Mouse (Mus musculus): ENCODE measurements around the gene Ccdc137. TPM values are rescaled to one million over a fixed set of nuclear protein-coding genes. Genes with fewer than 3 reads are reported as not detected.
"Not testable (repeated sequence)": the region's sequence is repeated elsewhere in the genome, so short reads cannot be mapped to it uniquely, and the experiment has no call there.

Gene Ccdc137
- 26.2 and 31.2 TPM in 2 replicates for polyA plus RNA-seq (2015; fragmentation: Nextera tagmentation; extraction: Ambion mirVana)

- H3K27me3 ChIP-seq (replicated peaks; ENCODE audit: control insufficient read depth, insufficient read depth, low read length): no peaks in the 10 kb centered on the region
- H3K9me3 ChIP-seq (ENCODE audit: control insufficient read depth, low read length): no peaks in the 10 kb centered on the region
- H3K36me3 ChIP-seq (ENCODE audit: control insufficient read depth, insufficient read depth): peaks cover 10% of the 10 kb centered on the region
- H3K4me1 ChIP-seq (replicated peaks; ENCODE audit: control insufficient read depth, insufficient read depth, low read length): peaks cover 22% of the 10 kb centered on the region
- peak within 1 kb of the TSS; percentile 99 for H3K9ac ChIP-seq (replicated peaks; ENCODE audit: low read depth, low read length)
- peak within 1 kb of the TSS; percentile 98 for H3K4me2 ChIP-seq (ENCODE audit: low read length)
- ATAC-seq: peak; percentile 96
- peak within 1 kb of the TSS; percentile 80 for H3K27ac ChIP-seq (ENCODE audit: low read length)
- peak within 1 kb of the TSS; percentile 97 for H3K4me3 ChIP-seq (replicated peaks; ENCODE audit: low read length)
- WGBS: 5% methylated on average over 62 of the region's 62 CpGs
These were observed at the start of gene Ccdc137, which contains the start of gene Oxld1 for GRCm38 (mm10) chr11:120457772-120458751. TSS of gene Ccdc137 (plus strand) at chr11:120458115. TSS of gene Oxld1 (minus strand) at chr11:120458068.

GRCm38 (mm10) chr11:120413621-120414020, 44.3 kb upstream of the Ccdc137 start:
- not testable (repeated sequence) for H3K9me3 ChIP-seq (ENCODE audit: control insufficient read depth, low read length); H3K27ac ChIP-seq (ENCODE audit: low read length); H3K4me3 ChIP-seq (replicated peaks; ENCODE audit: low read length); H3K9ac ChIP-seq (replicated peaks; ENCODE audit: low read depth, low read length); H3K4me1 ChIP-seq (replicated peaks; ENCODE audit: control insufficient read depth, insufficient read depth, low read length); ATAC-seq; H3K4me2 ChIP-seq (ENCODE audit: low read length); H3K27me3 ChIP-seq (replicated peaks; ENCODE audit: control insufficient read depth, insufficient read depth, low read length)
- 97% methylated on average over 7 of the region's 10 CpGs for WGBS
- H3K36me3 ChIP-seq (ENCODE audit: control insufficient read depth, insufficient read depth): peaks cover 50% of the 10 kb centered on the region

- H3K27ac ChIP-seq (ENCODE audit: low read length): no peak overlapping the region
- H3K36me3 ChIP-seq (ENCODE audit: control insufficient read depth, insufficient read depth): peaks cover 35% of the 10 kb centered on the region
- no peak for ATAC-seq
- H3K4me2 ChIP-seq (ENCODE audit: low read length): no peak overlapping the region
- H3K9me3 ChIP-seq (ENCODE audit: control insufficient read depth, low read length): no peaks in the 10 kb centered on the region
- H3K9ac ChIP-seq (replicated peaks; ENCODE audit: low read depth, low read length): no peak overlapping the region
- H3K4me3 ChIP-seq (replicated peaks; ENCODE audit: low read length): no peak overlapping the region
- H3K4me1 ChIP-seq (replicated peaks; ENCODE audit: control insufficient read depth, insufficient read depth, low read length): no peaks in the 10 kb centered on the region
- H3K27me3 ChIP-seq (replicated peaks; ENCODE audit: control insufficient read depth, insufficient read depth, low read length): no peaks in the 10 kb centered on the region
- WGBS: 91% methylated on average over 7 of the region's 7 CpGs
These were observed 40.1 kb upstream of the Ccdc137 start for GRCm38 (mm10) chr11:120417852-120418251.

GRCm38 (mm10) chr11:120418592-120418991, 39.3 kb upstream of the Ccdc137 start:
- Histone ChIP-seq H3K9ac (replicated peaks; ENCODE audit: low read depth, low read length) (no peak overlapping the region), H3K36me3 (ENCODE audit: control insufficient read depth, insufficient read depth) (peaks cover 30% of the 10 kb centered on the region), H3K9me3 (ENCODE audit: control insufficient read depth, low read length) (no peaks in the 10 kb centered on the region), H3K4me2 (ENCODE audit: low read length) (no peak overlapping the region), H3K27me3 (replicated peaks; ENCODE audit: control insufficient read depth, insufficient read depth, low read length) (no peaks in the 10 kb centered on the region), H3K4me3 (replicated peaks; ENCODE audit: low read length) (no peak overlapping the region), H3K27ac (ENCODE audit: low read length) (no peak overlapping the region), H3K4me1 (replicated peaks; ENCODE audit: control insufficient read depth, insufficient read depth, low read length) (no peaks in the 10 kb centered on the region)
- ATAC-seq: no peak
- WGBS: 96% methylated on average over 1 of the region's 1 CpGs

- Histone ChIP-seq H3K36me3 (ENCODE audit: control insufficient read depth, insufficient read depth) (peaks cover 28% of the 10 kb centered on the region), H3K9ac (replicated peaks; ENCODE audit: low read depth, low read length) (no peak overlapping the region), H3K4me2 (ENCODE audit: low read length) (no peak overlapping the region), H3K4me1 (replicated peaks; ENCODE audit: control insufficient read depth, insufficient read depth, low read length) (no peaks in the 10 kb centered on the region), H3K9me3 (ENCODE audit: control insufficient read depth, low read length) (no peaks in the 10 kb centered on the region), H3K27ac (ENCODE audit: low read length) (no peak overlapping the region), H3K4me3 (replicated peaks; ENCODE audit: low read length) (no peak overlapping the region), H3K27me3 (replicated peaks; ENCODE audit: control insufficient read depth, insufficient read depth, low read length) (no peaks in the 10 kb centered on the region)
- WGBS: 88% methylated on average over 13 of the region's 13 CpGs
- ATAC-seq: no peak
These were observed 35.0 kb upstream of the Ccdc137 start for GRCm38 (mm10) chr11:120422651-120423568.

GRCm38 (mm10) chr11:120423569-120424295, 34.2 kb upstream of the Ccdc137 start:
- Histone ChIP-seq H3K4me2 (ENCODE audit: low read length) (no peak overlapping the region), H3K36me3 (ENCODE audit: control insufficient read depth, insufficient read depth) (peaks cover 28% of the 10 kb centered on the region), H3K27ac (ENCODE audit: low read length) (no peak overlapping the region), H3K9ac (replicated peaks; ENCODE audit: low read depth, low read length) (no peak overlapping the region), H3K4me3 (replicated peaks; ENCODE audit: low read length) (no peak overlapping the region), H3K27me3 (replicated peaks; ENCODE audit: control insufficient read depth, insufficient read depth, low read length) (no peaks in the 10 kb centered on the region), H3K9me3 (ENCODE audit: control insufficient read depth, low read length) (no peaks in the 10 kb centered on the region), H3K4me1 (replicated peaks; ENCODE audit: control insufficient read depth, insufficient read depth, low read length) (no peaks in the 10 kb centered on the region)
- no peak for ATAC-seq
- 68% methylated on average over 9 of the region's 9 CpGs for WGBS

- Histone ChIP-seq H3K36me3 (ENCODE audit: control insufficient read depth, insufficient read depth) (peaks cover 26% of the 10 kb centered on the region), H3K4me2 (ENCODE audit: low read length) (no peak overlapping the region), H3K4me3 (replicated peaks; ENCODE audit: low read length) (no peak overlapping the region), H3K27ac (ENCODE audit: low read length) (no peak overlapping the region), H3K9ac (replicated peaks; ENCODE audit: low read depth, low read length) (no peak overlapping the region), H3K4me1 (replicated peaks; ENCODE audit: control insufficient read depth, insufficient read depth, low read length) (no peaks in the 10 kb centered on the region), H3K9me3 (ENCODE audit: control insufficient read depth, low read length) (no peaks in the 10 kb centered on the region), H3K27me3 (replicated peaks; ENCODE audit: control insufficient read depth, insufficient read depth, low read length) (no peaks in the 10 kb centered on the region)
- no peak for ATAC-seq
- WGBS: 94% methylated on average over 3 of the region's 3 CpGs
These were observed 31.2 kb upstream of the Ccdc137 start for GRCm38 (mm10) chr11:120426727-120427126.

- H3K27ac ChIP-seq (ENCODE audit: low read length): peak within 1 kb of the TSS; percentile 62
- H3K4me1 ChIP-seq (replicated peaks; ENCODE audit: control insufficient read depth, insufficient read depth, low read length): peaks cover 12% of the 10 kb centered on the region
- H3K4me3 ChIP-seq (replicated peaks; ENCODE audit: low read length): peak within 1 kb of the TSS; percentile 91
- H3K9ac ChIP-seq (replicated peaks; ENCODE audit: low read depth, low read length): peak within 1 kb of the TSS; percentile 96
- peaks cover 3% of the 10 kb centered on the region for H3K36me3 ChIP-seq (ENCODE audit: control insufficient read depth, insufficient read depth)
- peak; percentile 90 for ATAC-seq
- WGBS: 0% methylated on average over 60 of the region's 77 CpGs
- peak within 1 kb of the TSS; percentile 82 for H3K4me2 ChIP-seq (ENCODE audit: low read length)
- no peaks in the 10 kb centered on the region for H3K9me3 ChIP-seq (ENCODE audit: control insufficient read depth, low read length)
- H3K27me3 ChIP-seq (replicated peaks; ENCODE audit: control insufficient read depth, insufficient read depth, low read length): no peaks in the 10 kb centered on the region
These were observed 20.6 kb upstream of the Ccdc137 start, which contains the start of gene Nploc4 for GRCm38 (mm10) chr11:120437152-120437856. TSS of gene Nploc4 (minus strand) at chr11:120437708.

All from forebrain, embryonic 16.5 days (tissue).